Mouse (Mus musculus) cerebellum, adult 11 months (tissue): ENCODE measurements around the gene Nfib.
A peak's percentile ranks its signal among the peaks of the same experiment; 100 is the strongest.

Experiments used
- DNase-seq: peaks from one replicate; pipeline ENCODE4 v3.0.0; 2022

The Nfib gene

DNA sequence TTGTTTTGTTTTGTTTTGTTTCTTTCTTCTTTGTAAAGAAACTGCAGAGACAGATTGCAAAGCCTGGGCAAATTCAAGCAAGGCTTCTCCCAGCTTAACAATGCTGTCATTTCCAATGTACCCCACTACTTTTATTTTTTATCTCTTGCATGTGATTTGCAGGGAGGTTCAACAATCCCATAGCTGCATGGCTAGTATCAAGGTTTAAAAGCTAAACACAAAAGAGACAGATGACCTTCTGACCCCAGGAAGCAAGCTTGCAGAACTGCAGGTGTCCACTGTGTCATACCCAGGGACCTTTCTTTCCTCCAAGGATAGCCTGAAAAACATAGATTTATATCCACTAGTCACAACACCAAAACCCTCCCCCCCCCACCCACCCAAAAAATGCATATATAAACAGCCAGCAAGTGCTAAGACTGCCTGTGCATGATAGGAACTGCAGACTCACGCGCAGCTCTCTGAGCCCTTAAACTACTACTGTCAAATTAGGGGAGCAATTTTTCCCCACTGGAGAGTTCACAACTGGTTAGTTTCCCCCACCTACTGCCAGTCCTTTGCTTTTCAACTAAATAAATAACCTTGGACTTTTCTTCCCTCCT, 196.3 kb downstream of the Nfib start:
- no peak for DNase-seq

DNA sequence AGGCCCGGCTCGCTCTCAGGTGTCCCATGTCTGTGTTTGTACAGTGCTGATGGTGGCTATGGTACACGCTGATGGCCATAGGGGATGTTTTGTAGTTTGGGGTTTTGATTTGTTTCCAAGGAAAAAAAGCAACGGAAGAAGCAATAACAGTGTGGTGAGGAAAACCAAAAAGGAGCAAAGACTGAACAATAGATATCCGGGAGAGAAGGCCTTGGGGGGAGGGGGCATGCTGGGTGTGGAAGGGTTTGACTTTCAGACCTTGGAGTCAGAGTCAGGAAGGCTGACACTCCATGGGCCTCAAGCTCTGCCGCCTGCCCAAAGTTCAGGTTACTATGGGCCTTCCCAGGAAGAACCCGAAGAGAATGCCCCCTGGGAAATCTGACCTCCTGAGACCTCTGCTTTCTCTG, 197.3 kb downstream of the Nfib start:
- DNase-seq = no peak

- no peak for DNase-seq
Measured at GRCm38 (mm10) chr4:82507541-82508280, 197.8 kb downstream of the Nfib start.

DNA sequence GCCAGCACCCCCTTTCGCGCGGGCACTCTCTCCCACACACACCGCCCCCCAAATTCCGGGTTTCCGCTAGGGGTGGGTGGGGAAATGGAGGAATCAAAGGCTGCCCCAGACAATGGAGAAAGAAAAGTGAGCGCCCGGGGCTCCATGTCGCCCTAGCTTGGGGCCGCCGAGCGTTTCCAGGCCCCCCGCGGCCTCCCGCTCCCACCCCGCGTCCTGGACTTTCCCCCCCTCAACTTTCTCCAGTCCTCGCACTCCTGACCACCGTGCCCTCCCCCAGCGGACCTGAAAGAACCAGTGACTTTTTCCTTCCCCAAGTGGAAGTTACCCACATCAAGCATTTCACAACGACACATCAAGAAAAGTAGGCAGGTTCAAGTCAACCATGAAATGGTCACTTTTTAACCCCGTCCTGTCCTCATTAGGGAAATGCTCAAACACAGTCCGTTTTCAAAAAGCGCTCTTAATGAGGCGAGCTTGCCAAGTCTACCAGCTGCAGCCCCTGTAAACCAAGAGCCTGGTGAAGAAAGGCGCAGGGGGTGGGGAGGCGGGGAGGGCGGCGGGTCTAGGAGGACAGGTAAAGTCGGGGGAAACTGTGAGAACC, 198.7 kb downstream of the Nfib start:
- DNase-seq = no peak

- DNase-seq = peak; percentile 88
Measured at GRCm38 (mm10) chr4:82506081-82506730, 199.3 kb downstream of the Nfib start.

DNA sequence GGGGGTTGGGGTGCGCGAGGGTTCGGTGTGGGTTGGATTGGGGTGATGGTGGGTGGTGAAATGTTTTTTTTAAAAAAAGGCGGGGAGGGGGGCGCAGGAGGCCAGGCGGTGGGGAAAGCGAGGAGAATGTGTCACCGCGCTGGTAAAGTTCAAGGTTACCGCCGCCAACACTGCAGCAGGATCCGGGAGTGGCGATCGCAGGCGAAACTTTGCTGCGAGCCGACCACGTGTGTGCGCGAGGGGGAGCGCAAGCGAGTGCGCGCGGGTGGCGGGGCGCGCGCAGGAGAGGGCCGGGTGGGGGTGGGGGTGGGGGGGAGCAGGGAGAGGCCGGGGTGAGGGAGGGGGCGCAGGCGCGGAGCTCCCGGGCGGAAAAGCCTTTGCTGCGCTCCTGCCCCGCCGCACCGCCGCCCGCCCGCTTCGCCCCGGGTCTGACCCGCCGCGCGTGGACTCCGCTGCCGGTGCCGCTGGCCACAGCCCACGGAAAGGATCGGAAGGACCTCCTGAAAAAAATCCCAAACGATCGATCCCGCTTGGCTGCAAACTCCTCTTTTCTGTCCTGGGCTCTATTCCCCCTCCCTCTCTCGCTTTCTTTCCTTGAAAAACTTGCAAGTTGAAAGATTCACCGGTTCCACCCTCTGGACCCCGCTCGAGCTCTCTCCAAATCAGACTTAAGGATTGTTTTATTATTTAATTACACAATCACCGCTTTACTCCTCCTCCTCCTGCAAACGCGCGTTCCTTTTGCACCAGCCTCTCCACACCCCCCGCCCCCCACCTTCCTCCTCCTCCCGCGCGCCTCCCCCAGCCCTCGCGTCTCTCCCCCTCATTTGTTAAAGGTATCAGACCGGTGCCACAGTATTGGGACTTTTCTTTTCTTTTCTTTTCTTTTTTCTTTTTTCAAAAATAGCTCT, 200.2 kb downstream of the Nfib start:
- DNase-seq = peak; percentile 71

GRCm38 (mm10) chr4:82504284-82505120, 201.0 kb downstream of the Nfib start:
- no peak for DNase-seq

DNA sequence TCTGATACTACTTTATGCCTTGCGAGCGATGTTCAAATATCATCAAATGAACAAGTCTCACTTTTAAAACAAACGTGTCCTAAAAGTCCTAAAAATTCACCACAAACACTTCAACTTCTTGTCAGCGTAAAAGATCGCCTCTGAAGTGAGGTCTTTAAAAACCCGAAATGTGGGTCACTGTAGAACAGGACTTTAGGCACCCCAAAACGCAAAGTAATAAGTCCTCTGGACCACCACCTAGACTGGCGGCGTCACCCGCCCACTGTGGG, 201.6 kb downstream of the Nfib start:
- no peak for DNase-seq

DNA sequence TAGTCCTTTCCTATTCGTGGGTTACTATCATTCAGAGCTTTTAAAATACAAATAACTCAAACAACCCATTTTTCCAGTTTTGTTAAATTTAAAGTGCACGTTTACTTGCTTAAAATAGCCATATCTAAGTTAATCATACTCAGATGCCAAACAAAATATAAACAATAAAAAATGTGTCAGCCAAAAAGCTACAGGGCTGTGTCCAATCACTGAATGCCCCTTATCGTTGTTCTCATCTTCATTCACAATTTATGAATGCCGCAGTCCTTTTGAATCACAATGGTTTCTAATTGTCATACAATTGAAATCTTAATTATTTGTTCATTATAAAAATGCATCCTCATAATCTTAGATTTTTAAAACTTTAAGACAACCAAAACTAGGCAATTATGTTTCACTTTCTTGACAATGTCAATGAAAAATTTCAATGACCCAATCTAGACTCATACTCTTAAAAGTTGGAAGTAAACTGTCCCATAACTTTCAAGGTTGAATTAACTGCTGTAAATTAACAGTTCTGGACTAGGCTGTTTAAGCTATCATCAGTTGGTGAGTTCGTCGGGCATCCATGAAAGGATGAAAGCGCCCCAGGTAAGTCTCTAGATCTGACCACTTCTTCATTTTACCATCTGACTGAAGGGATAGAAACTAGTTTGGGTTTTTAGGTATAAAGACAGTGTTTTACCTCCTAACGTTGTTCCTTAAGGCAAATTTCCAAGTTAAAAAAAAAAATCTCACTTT, 202.1 kb downstream of the Nfib start:
- DNase-seq = no peak

DNA sequence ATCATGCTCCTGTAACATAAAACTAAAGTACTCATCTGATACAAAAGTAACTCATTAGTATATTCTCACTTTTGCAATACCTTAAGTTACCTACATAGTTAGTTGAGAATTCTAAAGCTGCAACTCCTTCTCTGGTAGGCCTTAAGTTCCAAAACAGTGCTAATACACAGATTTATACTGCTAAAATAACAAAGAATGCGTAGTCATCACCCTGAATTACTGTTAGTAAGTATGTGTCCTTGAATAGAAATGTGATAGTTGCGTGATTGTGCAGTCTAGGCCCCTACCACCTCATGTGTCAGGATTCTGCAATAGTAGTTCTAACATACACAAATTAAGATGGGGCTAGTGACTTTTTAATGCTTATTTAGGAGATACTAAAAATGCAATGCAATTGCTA, 202.9 kb downstream of the Nfib start:
- DNase-seq = no peak

- no peak for DNase-seq
Measured at GRCm38 (mm10) chr4:82502012-82502411, 203.5 kb downstream of the Nfib start.

DNA sequence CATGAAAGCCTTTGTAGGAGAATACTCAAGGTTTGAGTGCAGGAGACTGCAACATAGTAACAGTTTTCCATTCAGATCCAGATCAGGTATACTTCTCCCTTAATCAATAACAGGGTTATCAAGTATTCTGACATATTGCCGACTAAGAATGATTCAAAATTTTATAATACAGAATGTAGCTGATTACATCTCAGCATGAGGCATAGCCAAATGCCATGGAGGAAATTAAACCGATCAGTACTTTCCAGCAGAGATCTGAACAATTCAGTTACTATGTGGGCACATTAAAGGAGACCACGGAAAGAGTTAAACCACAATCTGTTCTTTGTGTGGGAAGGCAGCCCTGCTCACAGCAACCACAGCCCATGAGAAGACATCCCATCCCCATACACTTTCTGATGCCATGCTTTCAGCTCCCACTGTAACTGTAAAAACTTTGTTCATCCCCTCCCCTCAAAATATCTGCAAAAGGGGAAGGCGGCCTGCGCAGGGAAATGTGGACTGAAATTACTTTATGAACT, 204.9 kb downstream of the Nfib start:
- DNase-seq = no peak

DNA sequence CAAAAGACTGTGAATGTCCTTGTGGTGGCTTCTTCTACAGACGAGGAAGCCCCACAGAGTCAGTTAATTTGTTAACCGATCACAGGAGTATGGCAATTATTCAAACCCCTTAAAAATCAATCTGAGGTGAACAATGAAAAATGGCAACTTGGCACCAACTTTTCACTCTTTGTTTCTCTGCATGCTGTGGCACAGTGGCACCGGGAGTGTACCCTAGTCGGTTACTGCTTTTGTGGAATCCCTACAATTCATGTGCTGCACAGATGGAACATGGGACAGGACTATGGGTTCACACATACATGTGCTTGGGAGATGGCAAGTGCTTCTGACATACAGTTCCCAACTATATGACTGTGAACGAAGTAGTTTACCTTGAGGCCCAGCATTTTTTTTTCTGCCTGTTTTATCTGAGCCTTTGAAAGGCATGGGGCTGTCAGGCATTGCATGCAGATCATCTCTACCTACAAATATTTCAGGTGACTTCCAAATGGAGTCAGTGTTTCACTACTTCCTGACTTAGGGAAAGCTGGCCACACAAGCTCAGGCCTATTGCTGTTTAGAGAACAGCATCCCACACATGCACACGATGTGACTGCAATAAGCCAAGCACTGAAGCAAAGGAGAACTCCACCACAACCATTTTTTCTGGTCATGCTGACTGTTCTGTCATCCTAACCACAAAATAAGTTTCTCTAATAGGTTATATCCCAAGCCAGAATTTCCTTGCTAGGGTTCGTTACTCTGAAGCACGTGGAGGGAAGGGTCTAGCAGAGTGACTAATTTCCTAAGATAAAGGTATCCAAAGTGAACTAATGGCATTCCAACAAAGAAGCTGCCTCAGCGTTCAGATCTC, 205.6 kb downstream of the Nfib start:
- no peak for DNase-seq

DNA sequence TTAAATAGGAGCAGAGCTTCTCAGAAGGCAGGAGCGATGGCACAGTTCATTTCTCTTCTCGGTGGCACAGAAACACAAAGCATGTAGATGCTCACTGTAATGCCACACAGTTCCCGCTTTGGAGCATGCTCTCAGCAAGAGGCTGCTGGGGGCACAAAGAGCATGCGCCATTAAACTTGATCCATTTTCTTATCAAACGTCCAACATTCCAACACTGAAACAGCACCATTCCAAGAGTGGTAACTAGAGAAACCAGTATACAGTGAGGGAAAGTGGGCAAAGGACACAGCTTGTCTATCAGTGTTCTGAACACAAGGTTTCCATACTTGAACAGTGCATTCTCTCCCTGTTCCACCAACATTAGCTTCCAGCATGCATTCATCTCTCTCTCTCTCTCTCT, 206.3 kb downstream of the Nfib start:
- no peak for DNase-seq

DNA sequence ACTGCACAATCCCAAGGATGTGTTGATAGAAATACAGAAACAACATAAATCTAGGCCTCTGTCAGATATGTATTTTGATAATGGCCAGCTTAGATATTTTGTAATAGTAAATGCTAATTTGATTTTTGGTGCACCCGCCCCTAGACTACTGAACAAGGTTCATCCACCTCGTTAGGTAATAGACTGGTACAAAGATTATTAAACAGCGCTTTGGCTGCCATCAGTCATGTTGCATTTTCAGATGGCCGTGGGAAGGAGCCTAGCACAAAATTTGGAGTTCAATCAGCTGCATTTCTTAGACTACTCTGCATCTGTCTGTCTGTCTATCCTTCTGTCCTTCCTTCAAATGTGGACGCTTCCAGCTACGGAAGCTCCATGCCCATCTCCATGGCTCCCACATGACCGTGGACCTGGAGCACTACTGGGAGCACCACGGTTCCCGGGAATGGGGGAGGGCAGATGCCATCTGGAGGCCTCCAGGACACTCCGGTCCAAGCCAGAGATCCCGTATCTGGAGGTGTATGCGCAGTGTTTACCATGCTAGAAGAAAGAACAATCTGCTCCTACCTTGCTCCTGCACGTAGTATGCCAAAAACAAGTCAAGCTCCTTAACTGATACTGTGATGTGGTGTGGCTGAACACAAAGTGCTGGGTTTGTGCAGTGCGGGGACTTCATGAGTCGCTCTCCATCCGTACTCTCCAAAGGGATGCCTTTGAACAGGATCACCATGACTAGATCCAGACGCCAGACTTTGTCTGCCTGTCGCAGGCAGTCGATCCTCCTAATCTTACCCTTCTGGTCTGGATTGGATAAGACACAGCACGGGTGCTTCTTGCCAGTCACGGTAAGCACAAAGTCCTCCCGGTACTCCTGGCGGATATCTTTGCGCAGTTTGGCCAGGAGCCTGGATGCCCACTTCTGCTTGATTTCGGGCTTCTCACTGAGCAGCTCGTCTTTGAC, 207.6 kb downstream of the Nfib start:
- peak; percentile 80 for DNase-seq

GRCm38 (mm10) chr4:82497141-82497566, 208.4 kb downstream of the Nfib start:
- no peak for DNase-seq

DNA sequence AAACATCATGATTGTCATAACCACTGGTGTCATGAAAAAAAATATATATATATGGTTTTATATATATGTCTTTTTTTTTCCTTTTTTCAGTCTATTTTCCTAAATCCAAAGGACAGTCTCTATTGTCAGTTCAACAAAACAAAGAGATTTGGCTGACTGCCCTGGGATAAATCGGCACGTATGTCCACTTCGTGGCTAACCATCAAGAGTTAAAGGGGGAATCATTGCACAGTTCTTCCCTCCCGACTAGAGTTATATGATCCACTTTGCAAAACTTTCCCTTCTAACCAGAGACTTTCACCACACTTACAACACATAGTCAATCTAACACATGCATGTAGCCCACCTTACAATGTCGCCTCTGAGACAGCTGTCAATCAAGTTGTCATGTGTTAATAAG, 209.2 kb downstream of the Nfib start:
- no peak for DNase-seq

GRCm38 (mm10) chr4:82495605-82496004, 209.9 kb downstream of the Nfib start:
- DNase-seq = no peak

GRCm38 (mm10) chr4:82494829-82495228, 210.7 kb downstream of the Nfib start:
- no peak for DNase-seq
